Mouse (Mus musculus) heart, embryonic 12.5 days (tissue): ENCODE data around the gene Yju2. TPM values are rescaled to one million over a fixed set of nuclear protein-coding genes. Genes with fewer than 3 reads are reported as not detected.

Experiments
- ATAC-seq: fragments of 200-750 bp; cut with Nextera tagmentation; 2 replicates; pipeline ENCODE4 v1.8.0; 2017; ENCODE audit warnings: moderate TSS enrichment, moderate library complexity; ENCODE audit not compliant: insufficient number of reproducible peaks, low FRiP score
- H3K27ac ChIP-seq: fragments of 300-500 bp; sonication (generic); 2 replicates; pipeline ENCODE4 v1.5.1; 2016; ENCODE audit warnings: mild to moderate bottlenecking, moderate library complexity; ENCODE audit not compliant: poor library complexity, severe bottlenecking
- H3K27me3 ChIP-seq: fragments of 300-500 bp; sonication (generic); replicated peaks from 2 replicates; pipeline ENCODE4 v1.6.1; 2016; ENCODE audit warnings: mild to moderate bottlenecking, moderate library complexity
- H3K36me3 ChIP-seq: fragments of 300-500 bp; sonication (generic); 2 replicates; pipeline ENCODE4 v1.6.1; 2016; ENCODE audit warnings: mild to moderate bottlenecking, moderate library complexity
- H3K4me1 ChIP-seq: fragments of 300-500 bp; sonication (generic); replicated peaks from 2 replicates; pipeline ENCODE4 v1.6.1; 2016; ENCODE audit warnings: mild to moderate bottlenecking
- H3K4me2 ChIP-seq: fragments of 300-500 bp; sonication (generic); 2 replicates; pipeline ENCODE4 v1.6.1; 2016; ENCODE audit warnings: mild to moderate bottlenecking, moderate library complexity
- H3K4me3 ChIP-seq: fragments of 300-500 bp; sonication (generic); 2 replicates; pipeline ENCODE4 v1.5.1; 2016; ENCODE audit warnings: mild to moderate bottlenecking
- H3K9ac ChIP-seq: fragments of 300-500 bp; sonication (generic); 2 replicates; pipeline ENCODE4 v1.6.1; 2016; ENCODE audit warnings: mild to moderate bottlenecking, moderate library complexity
- H3K9me3 ChIP-seq: fragments of 300-500 bp; sonication (generic); replicated peaks from 2 replicates; pipeline ENCODE4 v1.6.1; 2016; ENCODE audit warnings: mild to moderate bottlenecking, moderate library complexity
- WGBS: fragments of 180-500 bp; shearing (Covaris S2); methylation state at CpG from one replicate; pipeline ENCODE4 v1.1.7; 2016; 5-methylcytosine and 5-hydroxymethylcytosine counted together
- polyA plus RNA-seq: library from polyadenylated mRNA; unstranded; fragments of >200 nt; fragmentation: Nextera tagmentation; extraction: Ambion mirVana; gene quantifications from 2 replicates; pipeline ENCODE4 v1.2.1, GENCODE M21; 2016

The Yju2 gene
- polyA plus RNA-seq, 1 experiment from 2014 or later: 17.5 TPM

- Histone ChIP-seq H3K27me3 (peaks cover 33% of the 10 kb centered on the region), H3K9me3 (0 out of 2 replicates have a peak, but pooled peaks cover 4% of the 10 kb centered on the region), H3K4me3 (peak within 1 kb of the TSS; percentile 47), H3K4me1 (no peaks in the 10 kb centered on the region), H3K27ac (no peak within 1 kb of the TSS), H3K4me2 (peak within 1 kb of the TSS; percentile 71), H3K36me3 (no peaks in the 10 kb centered on the region), H3K9ac (0 out of 2 replicates have a peak within 1 kb of the TSS, but pooled peaks have one; percentile 41)
- no peak; the same call in 1 of the 2 replicates for ATAC-seq
- 8% methylated on average over 35 of the region's 35 CpGs for WGBS
These were observed 27.4 kb downstream of the Yju2 start, which contains the start of gene Fsd1 for GRCm38 (mm10) chr17:55986030-55986961. Gene Fsd1 (plus strand): TSS chr17:55986509.

GRCm38 (mm10) chr17:55990278-55990898 lies 31.5 kb downstream of the Yju2 start:
- Histone ChIP-seq H3K4me3 (no peak overlapping the region), H3K27ac (no peak overlapping the region), H3K9me3 (no peaks in the 10 kb centered on the region), H3K27me3 (peaks cover 33% of the 10 kb centered on the region), H3K9ac (no peak overlapping the region), H3K36me3 (no peaks in the 10 kb centered on the region), H3K4me1 (no peaks in the 10 kb centered on the region), H3K4me2 (no peak overlapping the region)
- ATAC-seq: peak; percentile 19; the same call in 1 of the 2 replicates
- 73% methylated on average over 8 of the region's 8 CpGs for WGBS

GRCm38 (mm10) chr17:55996007-55996406 lies 37.1 kb downstream of the Yju2 start:
- 0 out of 2 replicates have a peak, but pooled peaks cover 3% of the 10 kb centered on the region for H3K36me3 ChIP-seq
- no peak overlapping the region for H3K4me2 ChIP-seq

GRCm38 (mm10) chr17:55999794-56000499 lies 41.0 kb downstream of the Yju2 start:
- H3K9ac ChIP-seq: no peak overlapping the region
- H3K4me1 ChIP-seq: 0 out of 2 replicates have a peak, but pooled peaks cover under 1% of the 10 kb centered on the region
- H3K9me3 ChIP-seq: no peaks in the 10 kb centered on the region
- H3K4me3 ChIP-seq: 0 out of 2 replicates have a peak overlapping the region, but pooled peaks have one; percentile 3
- H3K36me3 ChIP-seq: 0 out of 2 replicates have a peak, but pooled peaks cover 6% of the 10 kb centered on the region
- ATAC-seq: no peak
- H3K27me3 ChIP-seq: peaks cover 20% of the 10 kb centered on the region
- WGBS: 7% methylated on average over 30 of the region's 30 CpGs
- H3K27ac ChIP-seq: no peak overlapping the region
- H3K4me2 ChIP-seq: peak overlapping the region; percentile 20

More at GRCm38 (mm10) chr17:55996007-55996406, 37.1 kb downstream of the Yju2 start:
- H3K4me1 ChIP-seq: no peaks in the 10 kb centered on the region
- no peak overlapping the region for H3K27ac ChIP-seq
- no peak for ATAC-seq
- 81% methylated on average over 15 of the region's 15 CpGs for WGBS
- no peak overlapping the region for H3K9ac ChIP-seq
- H3K27me3 ChIP-seq: peaks cover 11% of the 10 kb centered on the region
- H3K9me3 ChIP-seq: no peaks in the 10 kb centered on the region
- H3K4me3 ChIP-seq: no peak overlapping the region

GRCm38 (mm10) chr17:56003000-56003399 lies 44.1 kb downstream of the Yju2 start:
- H3K36me3 ChIP-seq: 0 out of 2 replicates have a peak, but pooled peaks cover 2% of the 10 kb centered on the region
- peaks cover 20% of the 10 kb centered on the region for H3K27me3 ChIP-seq
- H3K4me3 ChIP-seq: no peak overlapping the region
- H3K4me1 ChIP-seq: peaks cover 19% of the 10 kb centered on the region
- 72% methylated on average over 3 of the region's 3 CpGs for WGBS
- no peak overlapping the region for H3K4me2 ChIP-seq
- no peak overlapping the region for H3K27ac ChIP-seq
- ATAC-seq: no peak
- H3K9me3 ChIP-seq: no peaks in the 10 kb centered on the region
- no peak overlapping the region for H3K9ac ChIP-seq

GRCm38 (mm10) chr17:56005415-56006061 lies 46.6 kb downstream of the Yju2 start, which contains the start of the genes Stap2 and Mpnd:
Gene Stap2 (minus strand): TSS chr17:56005584.
Gene Mpnd (plus strand): TSS chr17:56005711.
- peak within 1 kb of the TSS; percentile 32 for H3K4me3 ChIP-seq
- peak within 1 kb of the TSS; percentile 8; the same call in 1 of the 2 replicates for H3K9ac ChIP-seq
- H3K27me3 ChIP-seq: peaks cover 14% of the 10 kb centered on the region
- ATAC-seq: no peak
- 24% methylated on average over 13 of the region's 13 CpGs for WGBS
- H3K27ac ChIP-seq: no peak within 1 kb of the TSS
- H3K4me1 ChIP-seq: peaks cover 29% of the 10 kb centered on the region
- 0 out of 2 replicates have a peak, but pooled peaks cover 2% of the 10 kb centered on the region for H3K36me3 ChIP-seq
- H3K9me3 ChIP-seq: no peaks in the 10 kb centered on the region
- peak within 1 kb of the TSS; percentile 52 for H3K4me2 ChIP-seq

- Histone ChIP-seq H3K27me3 (peaks cover 5% of the 10 kb centered on the region; the same call in 1 of the 2 replicates), H3K4me1 (peaks cover 33% of the 10 kb centered on the region), H3K9me3 (no peaks in the 10 kb centered on the region), H3K36me3 (peaks cover 9% of the 10 kb centered on the region), H3K9ac (no peak overlapping the region), H3K27ac (no peak overlapping the region), H3K4me2 (peak overlapping the region; percentile 95; the same call in 1 of the 2 replicates), H3K4me3 (no peak overlapping the region)
- 46% methylated on average over 10 of the region's 10 CpGs for WGBS
- ATAC-seq: no peak
These were observed 48.1 kb downstream of the Yju2 start for GRCm38 (mm10) chr17:56006956-56007355.

- ATAC-seq: no peak; the same call in 1 of the 2 replicates
- H3K27me3 ChIP-seq: peaks cover 5% of the 10 kb centered on the region; the same call in 1 of the 2 replicates
- peaks cover 33% of the 10 kb centered on the region for H3K4me1 ChIP-seq
- peak overlapping the region; percentile 67 for H3K27ac ChIP-seq
- H3K4me2 ChIP-seq: peak overlapping the region; percentile 95
- H3K4me3 ChIP-seq: peak overlapping the region; percentile 81
- WGBS: 21% methylated on average over 14 of the region's 14 CpGs
- H3K9me3 ChIP-seq: no peaks in the 10 kb centered on the region
- H3K36me3 ChIP-seq: peaks cover 15% of the 10 kb centered on the region
- H3K9ac ChIP-seq: 0 out of 2 replicates have a peak overlapping the region, but pooled peaks have one; percentile 8
These were observed 48.8 kb downstream of the Yju2 start for GRCm38 (mm10) chr17:56007444-56008355.

- peak overlapping the region; percentile 84 for H3K27ac ChIP-seq
- peak overlapping the region; percentile 81 for H3K4me3 ChIP-seq
- H3K36me3 ChIP-seq: peaks cover 21% of the 10 kb centered on the region
- H3K4me2 ChIP-seq: peak overlapping the region; percentile 95
- ATAC-seq: peak; percentile 92
- H3K9ac ChIP-seq: peak overlapping the region; percentile 78
- no peaks in the 10 kb centered on the region for H3K9me3 ChIP-seq
- under 1% methylated on average over 21 of the region's 21 CpGs for WGBS
- H3K4me1 ChIP-seq: peaks cover 33% of the 10 kb centered on the region
- H3K27me3 ChIP-seq: 0 out of 2 replicates have a peak, but pooled peaks cover 5% of the 10 kb centered on the region
These were observed 49.6 kb downstream of the Yju2 start for GRCm38 (mm10) chr17:56008356-56009087.
